ENCODE assay signal across 19 mouse cellular contexts in genomic region chr15:26872234-26872633, GRCm38 (mm10). TPM values are rescaled to one million over a fixed set of nuclear protein-coding genes. Genes with fewer than 3 reads are reported as not detected.
"Had no signal": no experiment of that assay in that cellular context is flagged by ENCODE, and none has a peak within 500 bp of the region (broad histone marks: within the 10 kb centered on the region; RNA-seq: fewer than 3 reads in every experiment).

No protein-coding gene starts in this region.

- H3K4me1 ChIP-seq: liver, embryonic 12.5 days; liver, embryonic 15.5 days had no signal

- H3K27me3 ChIP-seq: limb, embryonic 13.5 days; liver, embryonic 12.5 days; liver, embryonic 15.5 days; lung, embryonic 15.5 days had no signal

- H3K9ac ChIP-seq: limb, embryonic 13.5 days; liver, embryonic 12.5 days; liver, embryonic 15.5 days; lung, embryonic 15.5 days had no signal

- DNase-seq: kidney, adult 18-20 months; kidney, postnatal 25 days; layer of hippocampus, adult 9-11 months; liver; lung, adult 18-20 months; lung, postnatal 10 days; lung, postnatal 4 days; retina, postnatal 1 day; thymus, adult 18-20 months; thymus, postnatal 36 days had no signal

- H3K36me3 ChIP-seq: limb, embryonic 10.5 days; limb, embryonic 13.5 days; liver, embryonic 12.5 days; liver, embryonic 15.5 days; lung, embryonic 15.5 days had no signal

- H3K4me2 ChIP-seq: limb, embryonic 13.5 days; liver, embryonic 12.5 days; liver, embryonic 15.5 days; lung, embryonic 15.5 days had no signal

- H3K4me3 ChIP-seq: layer of hippocampus, adult 2 months; limb, embryonic 10.5 days; limb, embryonic 13.5 days; liver, embryonic 12.5 days; liver, embryonic 15.5 days; lung, embryonic 15.5 days had no signal

- H3K9me3 ChIP-seq: limb, embryonic 10.5 days; limb, embryonic 13.5 days; liver, embryonic 12.5 days; liver, embryonic 15.5 days; lung, embryonic 15.5 days had no signal

- ATAC-seq: liver, embryonic 12.5 days had no signal

- H3K27ac ChIP-seq: kidney, postnatal 0 days; layer of hippocampus, adult 2 months; limb, embryonic 10.5 days; limb, embryonic 13.5 days; liver, embryonic 12.5 days; liver, embryonic 15.5 days; lung, embryonic 15.5 days had no signal

RNA-seq across cellular contexts. Expression of gene Fbxl7, which starts 23.1 kb away (rescaled TPM):
- total RNA-seq: megakaryocyte progenitor cell, adult 5-6 weeks; megakaryocyte-erythroid progenitor cell, adult 5-6 weeks had no signal
